Mouse (Mus musculus): ENCODE measurements around the gene Dclk1.

- TF ChIP-seq TCF12 (IDR thresholded peaks at IDR 0.05; ENCODE audit: insufficient read depth, poor library complexity, severe bottlenecking) (no peak), POLR2A (IDR thresholded peaks at IDR 0.05; ENCODE audit: insufficient read length, low read depth) (no peak), POLR2AphosphoS2 (IDR thresholded peaks at IDR 0.05; ENCODE audit: insufficient read length, low read depth) (no peak), USF1 (IDR thresholded peaks at IDR 0.05; ENCODE audit: low read depth) (no peak), MYOD1 (IDR thresholded peaks at IDR 0.05; ENCODE audit: control insufficient read depth in 1 of 3, insufficient read length in 2 of 3, low read depth in 2 of 3) (no peak)
Observed at GRCm38 (mm10) chr3:55212254-55212653, 29.9 kb upstream of the Dclk1 start.

Measured in myocyte (in vitro differentiated cells).